Mouse (Mus musculus) cerebellum, adult 2 months (tissue): ENCODE results near the gene Kcnj6.

Experiments
- CTCF ChIP-seq: fragments of 200-500 bp; IDR thresholded peaks from 2 replicates; pipeline ENCODE4 v1.5.1; 2011; ENCODE audit warnings: low read depth, mild to moderate bottlenecking, control low read depth, low read length, moderate library complexity, borderline replicate concordance; ENCODE audit not compliant: insufficient read depth
- POLR2A ChIP-seq: fragments of 200-500 bp; IDR thresholded peaks from 2 replicates; pipeline ENCODE4 v1.6.1; 2011; ENCODE audit warnings: low read length, control low read depth, borderline replicate concordance; ENCODE audit not compliant: insufficient read depth

GRCm38 (mm10) chr16:94980374-94980773 lies 17.1 kb downstream of the Kcnj6 start:
- TF ChIP-seq CTCF (no peak), POLR2A (no peak)
